Mouse (Mus musculus): ENCODE results near the gene Cgrrf1. TPM values are rescaled to one million over a fixed set of nuclear protein-coding genes. Genes with fewer than 3 reads are reported as not detected.

Gene Cgrrf1
- polyA plus RNA-seq, 1 experiment from 2014 or later = 19.5 TPM

- Histone ChIP-seq H3K9me3 (no peaks in the 10 kb centered on the region), H3K9ac (peak overlapping the region; percentile 80), H3K4me1 (replicated peaks) (peaks cover 10% of the 10 kb centered on the region), H3K4me2 (peak overlapping the region; percentile 84), H3K4me3 (peak overlapping the region; percentile 56), H3K27ac (no peak overlapping the region), H3K27me3 (0 out of 2 replicates have a peak, but pooled peaks cover 3% of the 10 kb centered on the region), H3K36me3 (no peaks in the 10 kb centered on the region)
- WGBS = 9% methylated on average over 40 of the region's 40 CpGs
- no peak for ATAC-seq (ENCODE audit: low FRiP score)
Observed at GRCm38 (mm10) chr14:46832354-46833272, 688 bp downstream of the Cgrrf1 start.

- no peak for ATAC-seq (ENCODE audit: low FRiP score)
- Histone ChIP-seq H3K4me1 (replicated peaks) (no peaks in the 10 kb centered on the region), H3K4me3 (no peak overlapping the region), H3K36me3 (peaks cover 19% of the 10 kb centered on the region), H3K9ac (no peak overlapping the region), H3K4me2 (no peak overlapping the region), H3K9me3 (no peaks in the 10 kb centered on the region), H3K27ac (no peak overlapping the region), H3K27me3 (no peaks in the 10 kb centered on the region)
- 76% methylated on average over 4 of the region's 4 CpGs for WGBS
Observed at GRCm38 (mm10) chr14:46839326-46839725, 7.4 kb downstream of the Cgrrf1 start.

- ATAC-seq (ENCODE audit: low FRiP score) = no peak
- Histone ChIP-seq H3K9me3 (no peaks in the 10 kb centered on the region), H3K27ac (no peak overlapping the region), H3K4me3 (no peak overlapping the region), H3K9ac (no peak overlapping the region), H3K27me3 (no peaks in the 10 kb centered on the region), H3K4me2 (no peak overlapping the region), H3K4me1 (replicated peaks) (no peaks in the 10 kb centered on the region), H3K36me3 (peaks cover 25% of the 10 kb centered on the region)
- 95% methylated on average over 11 of the region's 11 CpGs for WGBS
Observed at GRCm38 (mm10) chr14:46845706-46846105, 13.8 kb downstream of the Cgrrf1 start.

GRCm38 (mm10) chr14:46848063-46848590 lies 16.2 kb downstream of the Cgrrf1 start:
- no peaks in the 10 kb centered on the region for H3K4me1 ChIP-seq (replicated peaks)
- 77% methylated on average over 4 of the region's 4 CpGs for WGBS
- no peaks in the 10 kb centered on the region for H3K9me3 ChIP-seq
- H3K4me2 ChIP-seq = no peak overlapping the region
- ATAC-seq (ENCODE audit: low FRiP score) = no peak
- no peaks in the 10 kb centered on the region for H3K27me3 ChIP-seq
- H3K9ac ChIP-seq = no peak overlapping the region
- H3K4me3 ChIP-seq = no peak overlapping the region
- H3K36me3 ChIP-seq = peaks cover 8% of the 10 kb centered on the region; the same call in 1 of the 2 replicates
- no peak overlapping the region for H3K27ac ChIP-seq

GRCm38 (mm10) chr14:46848736-46849135 lies 16.8 kb downstream of the Cgrrf1 start:
- no peak overlapping the region for H3K4me3 ChIP-seq
- ATAC-seq (ENCODE audit: low FRiP score) = no peak
- H3K9me3 ChIP-seq = no peaks in the 10 kb centered on the region
- 82% methylated on average over 5 of the region's 5 CpGs for WGBS
- H3K4me1 ChIP-seq (replicated peaks) = no peaks in the 10 kb centered on the region
- no peaks in the 10 kb centered on the region for H3K27me3 ChIP-seq
- no peak overlapping the region for H3K4me2 ChIP-seq
- H3K27ac ChIP-seq = no peak overlapping the region
- H3K36me3 ChIP-seq = peaks cover 10% of the 10 kb centered on the region
- H3K9ac ChIP-seq = no peak overlapping the region

GRCm38 (mm10) chr14:46849769-46850168 lies 17.8 kb downstream of the Cgrrf1 start:
- H3K27me3 ChIP-seq = no peaks in the 10 kb centered on the region
- H3K4me2 ChIP-seq = no peak overlapping the region
- H3K4me1 ChIP-seq (replicated peaks) = no peaks in the 10 kb centered on the region
- WGBS = 98% methylated on average over 1 of the region's 1 CpGs
- no peak overlapping the region for H3K4me3 ChIP-seq
- H3K9ac ChIP-seq = no peak overlapping the region
- no peaks in the 10 kb centered on the region for H3K9me3 ChIP-seq
- no peak overlapping the region for H3K27ac ChIP-seq
- ATAC-seq (ENCODE audit: low FRiP score) = no peak
- H3K36me3 ChIP-seq = peaks cover 16% of the 10 kb centered on the region

- ATAC-seq (ENCODE audit: low FRiP score) = no peak
- H3K27ac ChIP-seq = no peak overlapping the region
- 90% methylated on average over 11 of the region's 11 CpGs for WGBS
- H3K36me3 ChIP-seq = peaks cover 9% of the 10 kb centered on the region
- no peak overlapping the region for H3K4me3 ChIP-seq
- H3K4me2 ChIP-seq = no peak overlapping the region
- H3K27me3 ChIP-seq = no peaks in the 10 kb centered on the region
- H3K9ac ChIP-seq = no peak overlapping the region
- no peaks in the 10 kb centered on the region for H3K9me3 ChIP-seq
- no peaks in the 10 kb centered on the region for H3K4me1 ChIP-seq (replicated peaks)
Observed at GRCm38 (mm10) chr14:46853677-46854076, 21.8 kb downstream of the Cgrrf1 start.

- 93% methylated on average over 5 of the region's 5 CpGs for whole genome bisulfite sequencing
- no peak for ATAC-seq (ENCODE audit: low FRiP score)
Observed at GRCm38 (mm10) chr14:46862922-46863321, 31.0 kb downstream of the Cgrrf1 start.

GRCm38 (mm10) chr14:46880935-46881334 lies 49.0 kb downstream of the Cgrrf1 start:
- Histone ChIP-seq H3K27ac (no peak overlapping the region), H3K36me3 (no peaks in the 10 kb centered on the region), H3K4me3 (no peak overlapping the region), H3K27me3 (peaks cover 17% of the 10 kb centered on the region), H3K4me2 (no peak overlapping the region), H3K9me3 (no peaks in the 10 kb centered on the region), H3K4me1 (replicated peaks) (peaks cover 28% of the 10 kb centered on the region), H3K9ac (no peak overlapping the region)
- WGBS = 5% methylated on average over 10 of the region's 10 CpGs
- no peak for ATAC-seq (ENCODE audit: low FRiP score)

More at GRCm38 (mm10) chr14:46862922-46863321, 31.0 kb downstream of the Cgrrf1 start:
- Histone ChIP-seq H3K4me1 (replicated peaks) (no peaks in the 10 kb centered on the region), H3K9me3 (no peaks in the 10 kb centered on the region), H3K9ac (no peak overlapping the region), H3K27me3 (no peaks in the 10 kb centered on the region), H3K4me3 (no peak overlapping the region), H3K27ac (no peak overlapping the region), H3K36me3 (no peaks in the 10 kb centered on the region; the same call in 1 of the 2 replicates), H3K4me2 (no peak overlapping the region)

GRCm38 (mm10) chr14:46881581-46882430 lies 49.9 kb downstream of the Cgrrf1 start:
- peak; percentile 14; the same call in 1 of the 2 replicates for ATAC-seq (ENCODE audit: low FRiP score)
- Histone ChIP-seq H3K27ac (peak overlapping the region; percentile 30; the same call in 1 of the 2 replicates), H3K9me3 (no peaks in the 10 kb centered on the region)

GRCm38 (mm10) chr14:46882431-46883067 lies 50.6 kb downstream of the Cgrrf1 start, which contains the start of gene Samd4:
Gene Samd4, plus strand, starts transcription at chr14:46882854.
- Histone ChIP-seq H3K27ac (peak within 1 kb of the TSS; percentile 73), H3K4me2 (peak within 1 kb of the TSS; percentile 94), H3K27me3 (peaks cover 17% of the 10 kb centered on the region), H3K9me3 (no peaks in the 10 kb centered on the region), H3K36me3 (no peaks in the 10 kb centered on the region), H3K4me1 (replicated peaks) (peaks cover 32% of the 10 kb centered on the region), H3K9ac (peak within 1 kb of the TSS; percentile 68), H3K4me3 (peak within 1 kb of the TSS; percentile 60)
- ATAC-seq (ENCODE audit: low FRiP score) = peak; percentile 51
- under 1% methylated on average over 46 of the region's 54 CpGs for WGBS

More at GRCm38 (mm10) chr14:46881581-46882430, 49.9 kb downstream of the Cgrrf1 start:
- H3K4me3 ChIP-seq = peak overlapping the region; percentile 60
- H3K27me3 ChIP-seq = peaks cover 17% of the 10 kb centered on the region
- H3K9ac ChIP-seq = peak overlapping the region; percentile 68
- H3K4me1 ChIP-seq (replicated peaks) = peaks cover 32% of the 10 kb centered on the region
- peak overlapping the region; percentile 94 for H3K4me2 ChIP-seq
- 4% methylated on average over 40 of the region's 40 CpGs for WGBS
- H3K36me3 ChIP-seq = no peaks in the 10 kb centered on the region
